Mouse (Mus musculus) C2C12 (cell line): ENCODE data around the gene Parp2. TPM values are rescaled to one million over a fixed set of nuclear protein-coding genes. Genes with fewer than 3 reads are reported as not detected.

Source experiments
- H3K27me3 ChIP-seq: one replicate; pipeline ENCODE4 v1.6.1; 2011; ENCODE audit not compliant: control insufficient read depth, insufficient read depth, insufficient read length
- H3K36me3 ChIP-seq: one replicate; pipeline ENCODE4 v1.6.1; 2011; ENCODE audit not compliant: control insufficient read depth, insufficient read depth
- H3K4me3 ChIP-seq: one replicate; pipeline ENCODE4 v1.5.1; 2011; ENCODE audit warnings: mild to moderate bottlenecking, control low read depth; ENCODE audit not compliant: poor library complexity, insufficient read depth, severe bottlenecking
- H3K79me2 ChIP-seq: one replicate; pipeline ENCODE4 v1.6.1; 2011; ENCODE audit not compliant: control insufficient read depth, insufficient read depth
- H3K79me3 ChIP-seq: one replicate; pipeline ENCODE4 v1.6.1; 2011; ENCODE audit warnings: low read depth, control low read depth
- H3ac ChIP-seq: one replicate; pipeline ENCODE3; 2011; ENCODE audit warnings: low read depth; ENCODE audit not compliant: control insufficient read depth, insufficient read length
- CEBPB ChIP-seq: IDR thresholded peaks from one replicate; pipeline ENCODE4 v1.6.1; 2011; ENCODE audit warnings: low read depth, mild to moderate bottlenecking, control low read depth, moderate library complexity
- CTCF ChIP-seq: IDR thresholded peaks from one replicate; pipeline ENCODE4 v1.5.1; 2011; ENCODE audit not compliant: control insufficient read depth, insufficient read depth, insufficient read length
- FOSL1 ChIP-seq: IDR thresholded peaks from one replicate; pipeline ENCODE4 v1.8.0; 2011; ENCODE audit warnings: mild to moderate bottlenecking, low read length; ENCODE audit not compliant: poor library complexity, insufficient read depth, severe bottlenecking
- MAX ChIP-seq: IDR thresholded peaks from one replicate; pipeline ENCODE4 v1.6.1; 2011; ENCODE audit warnings: mild to moderate bottlenecking, control low read depth
- MYOD1 ChIP-seq: IDR thresholded peaks from one replicate; pipeline ENCODE4 v1.6.1; 2011; ENCODE audit warnings: low read depth; ENCODE audit not compliant: control insufficient read depth, insufficient read length
- MYOG ChIP-seq: IDR thresholded peaks from one replicate; pipeline ENCODE4 v1.6.1; 2011; ENCODE audit not compliant: control insufficient read depth, insufficient read length; ENCODE audit errors: extremely low read depth
- USF1 ChIP-seq: IDR thresholded peaks from one replicate; pipeline ENCODE4 v1.6.1; 2011; ENCODE audit warnings: low read depth, mild to moderate bottlenecking, control low read depth, moderate library complexity
- polyA plus RNA-seq: library from polyadenylated mRNA; unstranded; fragments of >200 nt; fragmentation: generic; extraction: Trizol; gene quantifications from one replicate; pipeline ENCODE4 v1.2.1, GENCODE M21; 2012; ENCODE audit warnings: missing spikeins

Parp2 gene
- polyA plus RNA-seq, 1 experiment = 18.2 TPM

DNA sequence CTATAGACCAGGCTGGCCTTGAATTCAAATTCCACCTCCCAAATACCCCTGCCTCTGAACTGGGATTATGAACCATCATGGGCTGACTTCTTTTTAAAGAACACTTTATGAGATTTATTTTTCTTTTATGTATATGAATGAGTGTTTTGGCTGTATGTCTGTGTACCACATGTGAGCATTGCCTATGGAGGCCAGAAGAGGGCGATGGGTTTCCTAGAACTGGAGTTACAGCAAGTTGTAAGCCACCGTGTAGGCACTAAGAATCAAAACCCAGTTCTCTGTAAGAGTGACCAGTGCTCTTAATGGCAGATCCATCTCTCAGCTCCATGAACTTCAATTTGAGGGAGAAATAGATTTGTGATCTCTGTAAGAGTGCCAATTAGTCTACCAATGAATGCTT is 15.6 kb downstream of the Parp2 start:
- H3K79me3 ChIP-seq = no peaks in the 10 kb centered on the region
- H3ac ChIP-seq = no peak overlapping the region
- H3K36me3 ChIP-seq = peaks cover 49% of the 10 kb centered on the region
- TF ChIP-seq CTCF (no peak), CEBPB (no peak), MYOD1 (no peak), MYOG (no peak), FOSL1 (no peak), MAX (no peak), USF1 (no peak)
- no peaks in the 10 kb centered on the region for H3K27me3 ChIP-seq
- H3K4me3 ChIP-seq = no peak overlapping the region
- no peaks in the 10 kb centered on the region for H3K79me2 ChIP-seq

DNA sequence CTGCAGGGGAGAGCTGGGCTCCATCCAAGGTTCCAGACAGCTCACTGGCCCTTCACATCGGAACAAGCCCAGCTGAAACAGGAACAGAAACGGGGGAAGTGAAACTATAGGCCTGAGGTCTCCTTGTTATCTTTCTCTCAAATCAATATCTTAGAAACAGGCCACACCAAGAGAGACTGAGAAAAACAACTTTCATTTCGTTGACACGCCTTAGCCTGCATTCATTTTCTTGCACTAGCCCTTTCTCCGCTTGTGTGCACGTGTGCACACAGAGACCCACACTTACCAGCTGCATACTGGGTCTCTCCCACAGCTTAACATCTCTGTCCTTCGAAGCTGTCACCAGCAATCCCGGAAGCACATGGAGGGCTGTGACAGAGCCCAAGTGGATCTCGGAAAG is 16.6 kb downstream of the Parp2 start:
- no peaks in the 10 kb centered on the region for H3K79me2 ChIP-seq
- no peak for TF ChIP-seq USF1
- TF ChIP-seq CTCF = no peak
- TF ChIP-seq CEBPB = no peak
- no peak for TF ChIP-seq FOSL1
- no peak for TF ChIP-seq MYOG
- no peak for TF ChIP-seq MYOD1
- no peak for TF ChIP-seq MAX
- H3K36me3 ChIP-seq = peaks cover 49% of the 10 kb centered on the region
- H3K79me3 ChIP-seq = no peaks in the 10 kb centered on the region
- no peak overlapping the region for H3ac ChIP-seq
- H3K4me3 ChIP-seq = no peak overlapping the region
- no peaks in the 10 kb centered on the region for H3K27me3 ChIP-seq

DNA sequence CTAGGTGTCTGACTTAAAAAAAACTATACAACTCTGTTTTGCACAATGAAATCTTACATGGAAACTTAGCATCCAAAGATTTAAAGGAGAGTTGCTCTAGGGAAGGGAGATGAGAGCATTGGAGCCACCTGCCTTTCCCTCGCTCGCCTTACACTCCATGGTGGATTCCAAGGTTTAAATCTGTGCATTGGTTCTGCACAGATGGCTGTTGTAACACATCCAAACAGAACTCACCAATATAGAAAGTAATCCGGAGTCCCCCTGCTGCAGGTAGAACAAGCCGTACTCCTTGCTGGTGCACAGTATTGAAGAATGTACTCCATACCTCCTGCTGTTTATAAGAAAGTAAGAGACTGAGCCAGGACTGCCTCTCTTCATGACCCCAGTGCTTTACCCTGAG is 18.9 kb downstream of the Parp2 start:
- no peak for TF ChIP-seq USF1
- no peak for TF ChIP-seq MYOG
- no peaks in the 10 kb centered on the region for H3K79me2 ChIP-seq

DNA sequence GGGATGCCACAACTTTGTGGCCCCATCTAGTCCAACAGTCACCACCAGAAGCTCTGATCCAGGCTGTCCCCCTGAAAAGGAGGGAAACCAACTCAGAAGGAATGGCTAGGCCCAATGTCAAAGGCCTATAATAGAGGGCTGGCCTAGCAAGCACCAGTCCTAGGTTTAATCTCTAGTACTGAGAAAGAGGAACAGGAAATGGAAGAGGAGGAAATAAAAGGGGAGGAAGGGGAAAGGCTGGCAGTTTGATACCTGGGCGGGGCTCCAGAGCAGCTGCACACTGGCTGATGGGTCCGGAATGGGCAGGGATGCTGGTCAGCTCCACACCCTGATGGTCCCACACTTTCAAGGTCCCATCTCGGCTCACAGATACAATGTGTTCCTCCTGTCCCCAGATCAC is 22.2 kb downstream of the Parp2 start:
- H3K36me3 ChIP-seq = peaks cover 23% of the 10 kb centered on the region
- H3K27me3 ChIP-seq = no peaks in the 10 kb centered on the region
- TF ChIP-seq MYOD1 = no peak
- no peak for TF ChIP-seq FOSL1
- TF ChIP-seq MYOG = no peak
- no peak for TF ChIP-seq CTCF
- no peak for TF ChIP-seq MAX
- no peak for TF ChIP-seq USF1
- TF ChIP-seq CEBPB = no peak
- H3K4me3 ChIP-seq = no peak overlapping the region
- H3ac ChIP-seq = no peak overlapping the region
- no peaks in the 10 kb centered on the region for H3K79me2 ChIP-seq
- H3K79me3 ChIP-seq = no peaks in the 10 kb centered on the region

More for the DNA sequence above, 18.9 kb downstream of the Parp2 start:
- no peak overlapping the region for H3K4me3 ChIP-seq
- no peaks in the 10 kb centered on the region for H3K79me3 ChIP-seq
- no peak overlapping the region for H3ac ChIP-seq
- peaks cover 29% of the 10 kb centered on the region for H3K36me3 ChIP-seq
- no peaks in the 10 kb centered on the region for H3K27me3 ChIP-seq

DNA sequence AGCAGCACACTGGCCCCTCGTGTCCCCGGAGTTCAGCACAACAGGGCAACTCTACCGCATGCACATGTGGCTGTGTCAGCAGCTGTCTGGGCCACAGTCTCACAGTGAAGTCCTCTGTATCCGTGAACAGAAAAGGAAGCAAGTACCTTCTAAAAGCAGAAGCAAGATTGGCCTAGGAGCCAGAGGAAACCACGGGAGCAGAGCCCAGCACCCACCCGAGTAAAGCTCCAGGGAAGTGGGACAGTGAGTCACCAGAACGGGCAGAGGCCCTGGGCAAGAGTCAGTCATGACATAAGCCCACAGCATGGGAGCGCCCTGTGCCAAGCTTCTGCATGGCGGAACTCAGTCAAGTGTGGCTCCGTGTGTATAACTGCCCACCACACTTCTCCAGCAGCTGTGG is 26.3 kb downstream of the Parp2 start:
- Histone ChIP-seq H3K27me3 (no peaks in the 10 kb centered on the region), H3K4me3 (no peak overlapping the region), H3ac (no peak overlapping the region), H3K36me3 (peaks cover 19% of the 10 kb centered on the region), H3K79me3 (no peaks in the 10 kb centered on the region), H3K79me2 (no peaks in the 10 kb centered on the region)
- TF ChIP-seq MAX = no peak

DNA sequence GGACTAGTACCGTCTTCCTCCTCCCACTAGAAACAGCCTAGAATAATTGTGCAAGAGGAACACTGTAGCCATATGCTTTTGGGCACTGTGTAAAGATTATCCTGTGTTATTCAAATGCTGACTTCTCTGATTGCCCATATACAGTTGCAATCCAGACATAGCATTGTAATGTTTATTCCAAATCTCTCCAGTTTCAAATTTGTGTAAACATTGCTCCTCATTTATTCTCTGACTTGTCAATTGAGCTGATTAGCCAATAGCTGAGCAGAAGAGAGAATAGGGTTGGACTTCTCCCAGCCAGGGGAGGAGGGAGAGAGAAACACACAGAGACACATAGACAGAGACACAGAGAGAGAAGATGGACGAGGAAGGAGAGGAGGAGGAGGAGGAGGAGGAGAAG is 26.8 kb downstream of the Parp2 start:
- H3K36me3 ChIP-seq = peaks cover 16% of the 10 kb centered on the region
- TF ChIP-seq CEBPB (no peak), CTCF (no peak), USF1 (no peak), FOSL1 (no peak), MYOD1 (no peak), MYOG (no peak), MAX (no peak)
- H3K27me3 ChIP-seq = no peaks in the 10 kb centered on the region
- no peaks in the 10 kb centered on the region for H3K79me2 ChIP-seq
- H3ac ChIP-seq = no peak overlapping the region
- H3K4me3 ChIP-seq = no peak overlapping the region
- no peaks in the 10 kb centered on the region for H3K79me3 ChIP-seq
